Mouse (Mus musculus) adrenal gland, adult 18-20 months (tissue): Measurements from ENCODE around the gene Shisa7. TPM values are rescaled to one million over a fixed set of nuclear protein-coding genes. Genes with fewer than 3 reads are reported as not detected.
"Not testable (repeated sequence)": the region's sequence is repeated elsewhere in the genome, so short reads cannot be mapped to it uniquely, and the experiment has no call there.

Source experiments
- DNase-seq, 2 experiments: peaks; one replicate each; pipeline ENCODE4 v3.0.0; 2021 to 2022; ENCODE audit warnings: low spot score in 2 of 2
- long read RNA-seq, 2 experiments: library from polyadenylated mRNA; stranded (forward); transcript quantifications; one replicate each; pipeline ENCODE4 v2.0.0; 2021
- total RNA-seq, 2 experiments: library from RNA; stranded (reverse); gene quantifications; 1 replicate in 1 of 2; 2 replicates in 1 of 2; pipeline ENCODE4 v1.2.3; 2021

Gene Shisa7
- total RNA-seq: 1 to 10 TPM; 2.1 to 2.4 TPM
- long read RNA-seq, experiment 1: 0 reads
- long read RNA-seq, experiment 2, partial matches to known transcripts: 0 of 1 reads
- long read RNA-seq, experiment 2, other reads (novel, unspliced or antisense): 1 of 1 reads

GRCm38 (mm10) chr7:4844245-4844916 lies at the start of gene Shisa7:
Shisa7 (minus strand) TSS chr7:4844696.
- DNase-seq: no peak

GRCm38 (mm10) chr7:4886680-4887079 lies 42.2 kb upstream of the Shisa7 start:
- no peak for DNase-seq

GRCm38 (mm10) chr7:4879036-4879435 lies 34.5 kb upstream of the Shisa7 start:
- not testable (repeated sequence) for DNase-seq

GRCm38 (mm10) chr7:4878186-4878585 lies 33.7 kb upstream of the Shisa7 start:
- no peak for DNase-seq

- no peak for DNase-seq
These were observed 32.7 kb upstream of the Shisa7 start for GRCm38 (mm10) chr7:4877226-4877625.

- DNase-seq: peak; percentile 75 to 77
These were observed 32.3 kb upstream of the Shisa7 start, which contains the start of gene Isoc2a for GRCm38 (mm10) chr7:4876753-4877221. Isoc2a (plus strand) TSS chr7:4877153.

GRCm38 (mm10) chr7:4870133-4870532 lies 25.6 kb upstream of the Shisa7 start, which contains the start of gene Isoc2b:
Isoc2b (minus strand) TSS chr7:4870258.
- DNase-seq: no peak

GRCm38 (mm10) chr7:4866631-4867180 lies 22.2 kb upstream of the Shisa7 start:
- DNase-seq: no peak

- DNase-seq: peak; percentile 88 to 90
These were observed 21.3 kb upstream of the Shisa7 start for GRCm38 (mm10) chr7:4865579-4866493.

GRCm38 (mm10) chr7:4865090-4865489 lies 20.6 kb upstream of the Shisa7 start:
- DNase-seq: no peak

- no peak for DNase-seq
These were observed 19.8 kb upstream of the Shisa7 start for GRCm38 (mm10) chr7:4864130-4864845.

- DNase-seq: no peak
These were observed 19.1 kb upstream of the Shisa7 start for GRCm38 (mm10) chr7:4863541-4864080.

- peak; percentile 80 to 81 for DNase-seq
These were observed 18.5 kb upstream of the Shisa7 start for GRCm38 (mm10) chr7:4863041-4863440.

GRCm38 (mm10) chr7:4860926-4861325 lies 16.4 kb upstream of the Shisa7 start:
- DNase-seq: not testable (repeated sequence)

- DNase-seq: no peak
These were observed 15.0 kb upstream of the Shisa7 start for GRCm38 (mm10) chr7:4859418-4859978.

- no peak for DNase-seq
These were observed 12.8 kb upstream of the Shisa7 start for GRCm38 (mm10) chr7:4857321-4857720.

- no peak for DNase-seq
These were observed 12.0 kb upstream of the Shisa7 start for GRCm38 (mm10) chr7:4856508-4856907.

GRCm38 (mm10) chr7:4853613-4854012 lies 9.1 kb upstream of the Shisa7 start:
- DNase-seq: no peak

- DNase-seq: no peak
These were observed 6.8 kb upstream of the Shisa7 start for GRCm38 (mm10) chr7:4851315-4851688.
